In the genomic region with DNA sequence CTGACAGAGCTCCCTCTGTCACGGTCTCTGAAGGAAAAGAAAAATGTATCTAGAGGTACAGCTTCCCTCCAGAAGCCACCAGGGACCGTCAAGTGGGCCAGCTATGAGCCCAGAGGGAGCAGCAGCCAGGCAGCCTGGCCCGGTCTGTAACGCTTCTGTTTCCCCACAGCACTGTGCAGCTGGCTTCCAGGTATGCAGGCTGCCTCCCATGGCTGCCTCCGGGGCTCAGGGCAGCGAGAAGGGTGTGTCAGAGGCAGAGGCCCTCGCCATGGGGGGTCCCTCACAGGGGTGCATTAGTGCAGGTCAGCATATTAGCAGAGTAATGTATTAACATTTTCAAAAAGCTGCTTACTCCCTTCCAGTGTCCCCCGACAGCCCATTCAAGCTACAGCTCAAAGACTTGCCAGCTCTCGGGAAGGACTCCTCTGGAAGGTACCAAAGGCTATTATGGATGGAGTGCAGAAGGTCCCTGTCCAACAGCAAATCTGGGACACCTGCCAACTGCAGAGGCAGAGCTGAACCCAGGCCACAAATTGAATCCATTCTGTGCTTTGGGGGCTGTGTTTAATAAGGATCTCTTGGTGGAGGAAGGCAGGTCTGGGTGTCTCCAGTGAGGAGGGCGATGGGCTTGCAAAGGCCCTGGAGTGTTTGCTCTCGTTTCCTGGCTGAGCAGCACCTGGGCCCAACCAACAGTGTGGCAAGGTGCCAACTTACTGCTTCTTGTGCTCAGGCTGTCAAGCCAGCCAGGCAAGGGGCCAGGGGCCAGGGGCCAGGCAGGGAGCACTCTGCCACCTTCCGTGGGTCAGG, we compare ENCODE assay signal across 10 mouse cellular contexts. TPM values are rescaled to one million over a fixed set of nuclear protein-coding genes. Genes with fewer than 3 reads are reported as not detected.
DNase-seq lines count a peak whose midpoint lies in the region; ATAC-seq and TF ChIP-seq lines count a peak whose summit lies in the region.
"Had no signal": no experiment of that assay in that cellular context is flagged by ENCODE, and none has a peak within 500 bp of the region (broad histone marks: within the 10 kb centered on the region; RNA-seq: fewer than 3 reads in every experiment).

No protein-coding gene starts in this region.

- no peak overlapping the region for H3K4me2 ChIP-seq in hindbrain, postnatal 0 days (ENCODE audit: low read depth, low read length)
- no peak overlapping the region for H3K4me2 ChIP-seq in midbrain, embryonic 16.5 days (ENCODE audit: low read length)
- H3K4me2 ChIP-seq: midbrain, embryonic 12.5 days had no signal

- peak; percentile 71 for DNase-seq in left cerebral cortex, postnatal 4 days
- DNase-seq in left cerebral cortex, adult 8-10 months (ENCODE audit: low spot score in 2 of 2) = no peak
- DNase-seq in cerebellum, postnatal 25 days = peak; percentile 79 to 84
- peak; percentile 58 for DNase-seq in hindbrain, postnatal 0 days (ENCODE audit: low spot score)
- no peak for DNase-seq in left cerebral cortex, adult 18-20 months (ENCODE audit: low spot score in 2 of 2)
- DNase-seq in spleen, adult 12 weeks (ENCODE audit: low spot score) = no peak
- no peak for DNase-seq in natural killer cell, adult 2 months (ENCODE audit: low spot score in 2 of 2)
- DNase-seq: thymus, postnatal 25 days had no signal

- no peaks in the 10 kb centered on the region for H3K4me1 ChIP-seq in hindbrain, postnatal 0 days (ENCODE audit: insufficient read depth, low read length)
- H3K4me1 ChIP-seq in midbrain, embryonic 16.5 days (ENCODE audit: control insufficient read depth, insufficient read depth, low read length) = peaks cover 3% of the 10 kb centered on the region; the same call in 1 of the 2 replicates
- H3K4me1 ChIP-seq: midbrain, embryonic 12.5 days had no signal

- H3K27ac ChIP-seq in hindbrain, postnatal 0 days = peak overlapping the region; percentile 36; the same call in 1 of the 2 replicates
- peak overlapping the region; percentile 33 for H3K27ac ChIP-seq in midbrain, embryonic 16.5 days (ENCODE audit: low read length)
- H3K27ac ChIP-seq: midbrain, embryonic 12.5 days had no signal

- no peak overlapping the region for H3K4me3 ChIP-seq in hindbrain, postnatal 0 days (ENCODE audit: low read length)
- no peak overlapping the region for H3K4me3 ChIP-seq in midbrain, embryonic 16.5 days (ENCODE audit: low read depth, low read length)
- H3K4me3 ChIP-seq: midbrain, embryonic 12.5 days had no signal

- no peaks in the 10 kb centered on the region for H3K27me3 ChIP-seq in hindbrain, postnatal 0 days (ENCODE audit: insufficient read depth, low read length)
- no peaks in the 10 kb centered on the region for H3K27me3 ChIP-seq in midbrain, embryonic 16.5 days (ENCODE audit: control insufficient read depth, insufficient read depth, low read depth, low read length)
- H3K27me3 ChIP-seq: midbrain, embryonic 12.5 days had no signal

- peaks cover 59% of the 10 kb centered on the region for H3K36me3 ChIP-seq in hindbrain, postnatal 0 days (ENCODE audit: insufficient read depth, low read length)
- H3K36me3 ChIP-seq in midbrain, embryonic 16.5 days (ENCODE audit: control insufficient read depth, insufficient read depth, low read length) = peaks cover 42% of the 10 kb centered on the region

- WGBS in hindbrain, postnatal 0 days = 52% methylated on average over 12 of the region's 12 CpGs
- 76% methylated on average over 12 of the region's 12 CpGs for WGBS in midbrain, embryonic 16.5 days

- ATAC-seq in hindbrain, postnatal 0 days = no peak
- no peak for ATAC-seq in midbrain, embryonic 16.5 days

- H3K9me3 ChIP-seq in hindbrain, postnatal 0 days (ENCODE audit: low read length) = no peaks in the 10 kb centered on the region
- no peaks in the 10 kb centered on the region for H3K9me3 ChIP-seq in midbrain, embryonic 16.5 days (replicated peaks; ENCODE audit: control insufficient read depth, low read length, poor library complexity, severe bottlenecking)
- H3K9me3 ChIP-seq: midbrain, embryonic 12.5 days had no signal

- TF ChIP-seq CTCF in hindbrain, postnatal 0 days (IDR thresholded peaks at IDR 0.05; ENCODE audit: low read depth) = no peak

- intact Hi-C loops in left cerebral cortex, postnatal 4 days (cut with DNase I) = no loop called here

- H3K9ac ChIP-seq in hindbrain, postnatal 0 days (replicated peaks; ENCODE audit: low read length) = 0 out of 2 replicates have a peak overlapping the region, but pooled peaks have one; percentile 23
- H3K9ac ChIP-seq in midbrain, embryonic 16.5 days (ENCODE audit: low read depth, low read length) = no peak overlapping the region
- H3K9ac ChIP-seq: midbrain, embryonic 12.5 days had no signal

RNA-seq across cellular contexts. Expression of gene Crocc, which starts 6.6 kb away (rescaled TPM):
- 10 to 100 TPM; 36.7 to 37.2 TPM for total RNA-seq in left cerebral cortex, postnatal 4 days (2021)
- total RNA-seq in left cerebral cortex, adult 8-10 months (2022) = 10 to 100 TPM; 44.2 to 69.2 (median 54.3) TPM
- 18.7 and 19.7 TPM in 2 replicates for total RNA-seq in hindbrain, postnatal 0 days (2014; rRNA removed)
- 3.8 and 3.9 TPM in 2 replicates for polyA plus RNA-seq in hindbrain, postnatal 0 days (2015; fragmentation: Nextera tagmentation; extraction: Ambion mirVana)
- polyA plus RNA-seq in midbrain, embryonic 16.5 days (2015; fragmentation: Nextera tagmentation; extraction: Ambion mirVana) = 5.3 and 6.3 TPM in 2 replicates
- 10 to 100 TPM; 44.6 to 55.4 TPM for total RNA-seq in left cerebral cortex, adult 18-20 months (2021)

RNA-seq across cellular contexts. Expression of gene Necap2, which starts 11.2 kb away (rescaled TPM):
- 10 to 100 TPM; 36.6 to 41.4 TPM for total RNA-seq in left cerebral cortex, postnatal 4 days (2021)
- total RNA-seq in left cerebral cortex, adult 8-10 months (2022) = 10 to 100 TPM; 37.3 to 59.5 (median 44.3) TPM
- total RNA-seq in hindbrain, postnatal 0 days (2014; rRNA removed) = 52.5 and 67.5 TPM in 2 replicates
- 51.5 and 51.8 TPM in 2 replicates for polyA plus RNA-seq in hindbrain, postnatal 0 days (2015; fragmentation: Nextera tagmentation; extraction: Ambion mirVana)
- 52.5 and 55.9 TPM in 2 replicates for polyA plus RNA-seq in midbrain, embryonic 16.5 days (2015; fragmentation: Nextera tagmentation; extraction: Ambion mirVana)
- 10 to 100 TPM; 43.2 to 44.3 TPM for total RNA-seq in left cerebral cortex, adult 18-20 months (2021)

RNA-seq across cellular contexts. Expression of gene Spata21, which starts 21.2 kb away (rescaled TPM):
- under 1 TPM in 1 of 2 experiments, not detected in 1; 0.40 TPM for total RNA-seq in left cerebral cortex, postnatal 4 days (2021)
- total RNA-seq in left cerebral cortex, adult 8-10 months (2022) = under 1 TPM; 0.24 to 0.30 (median 0.29) TPM
- total RNA-seq in hindbrain, postnatal 0 days (2014; rRNA removed) = 0.37 and 0.90 TPM in 2 replicates
- polyA plus RNA-seq in hindbrain, postnatal 0 days (2015; fragmentation: Nextera tagmentation; extraction: Ambion mirVana) = 0.84 and 1.6 TPM in 2 replicates
- polyA plus RNA-seq in midbrain, embryonic 16.5 days (2015; fragmentation: Nextera tagmentation; extraction: Ambion mirVana) = 0.39 TPM in 1 of 2 replicates, not detected in the other
- under 1 TPM; 0.21 to 0.23 TPM for total RNA-seq in left cerebral cortex, adult 18-20 months (2021)

RNA-seq across cellular contexts. Expression of gene Mfap2, which starts 56.7 kb away (rescaled TPM):
- total RNA-seq in left cerebral cortex, postnatal 4 days (2021) = 10 to 100 TPM; 37.0 to 39.0 TPM
- 1 to 10 TPM; 1.8 to 5.2 (median 3.3) TPM for total RNA-seq in left cerebral cortex, adult 8-10 months (2022)
- total RNA-seq in hindbrain, postnatal 0 days (2014; rRNA removed) = 20.6 and 42.3 TPM in 2 replicates
- 92.0 and 99.5 TPM in 2 replicates for polyA plus RNA-seq in hindbrain, postnatal 0 days (2015; fragmentation: Nextera tagmentation; extraction: Ambion mirVana)
- 121 and 141 TPM in 2 replicates for polyA plus RNA-seq in midbrain, embryonic 16.5 days (2015; fragmentation: Nextera tagmentation; extraction: Ambion mirVana)
- 1 to 10 TPM; 3.8 to 4.4 TPM for total RNA-seq in left cerebral cortex, adult 18-20 months (2021)

Comparison
In these comparisons a context has a peak if more than half of its experiments do, and no peak if none do; other contexts are left out.
1. DNase-seq: peak in left cerebral cortex, postnatal 4 days (single experiment), cerebellum, postnatal 25 days (2 of 2) and hindbrain, postnatal 0 days (single experiment); none in left cerebral cortex, adult 8-10 months (0 of 2), left cerebral cortex, adult 18-20 months (0 of 2), spleen, adult 12 weeks (single experiment) and natural killer cell, adult 2 months (0 of 2).